Mouse (Mus musculus) left cerebral cortex, adult 2 months (tissue): ENCODE measurements around the gene Tjp2. TPM values are rescaled to one million over a fixed set of nuclear protein-coding genes. Genes with fewer than 3 reads are reported as not detected.
A peak's percentile ranks its signal among the peaks of the same experiment; 100 is the strongest.
"Not testable (repeated sequence)": the region's sequence is repeated elsewhere in the genome, so short reads cannot be mapped to it uniquely, and the experiment has no call there.

Experiments used
- DNase-seq, 2 experiments: peaks; one replicate each; pipeline ENCODE4 v3.0.0; 2021 to 2022; ENCODE audit warnings: low spot score in 2 of 2, mixed read lengths in 1 of 2; ENCODE audit errors: extremely low spot score in 1 of 2
- H3K27ac ChIP-seq: fragments of 200-600 bp; 2 replicates; pipeline ENCODE4 v1.8.1; 2022
- H3K4me3 ChIP-seq: fragments of 200-600 bp; 2 replicates; pipeline ENCODE4 v1.8.1; 2022
- CTCF ChIP-seq: fragments of 200-600 bp; IDR thresholded peaks from 2 replicates; pipeline ENCODE4 v1.8.1; 2022; ENCODE audit warnings: antibody characterized with exemption, mild to moderate bottlenecking, moderate library complexity
- intact Hi-C: fragments of 180-260 bp; cut with DNase I; formaldehyde crosslinking; loops from one replicate; pipeline ENCODE4 v1.15.1; 2025
- total RNA-seq, 2 experiments: library from RNA; stranded (reverse); gene quantifications; 2 replicates each; pipeline ENCODE4 v1.2.3; 2021

Tjp2 gene
- total RNA-seq, 2 experiments from 2014 or later, result 16.5 to 19.1 TPM

- Histone ChIP-seq H3K27ac (no peak overlapping the region), H3K4me3 (no peak overlapping the region)
- no peak for TF ChIP-seq CTCF
- intact Hi-C loops, result no loop called here
- DNase-seq, result no peak
Measured at GRCm38 (mm10) chr19:24258368-24258767, 33.5 kb upstream of the Tjp2 start.

DNA sequence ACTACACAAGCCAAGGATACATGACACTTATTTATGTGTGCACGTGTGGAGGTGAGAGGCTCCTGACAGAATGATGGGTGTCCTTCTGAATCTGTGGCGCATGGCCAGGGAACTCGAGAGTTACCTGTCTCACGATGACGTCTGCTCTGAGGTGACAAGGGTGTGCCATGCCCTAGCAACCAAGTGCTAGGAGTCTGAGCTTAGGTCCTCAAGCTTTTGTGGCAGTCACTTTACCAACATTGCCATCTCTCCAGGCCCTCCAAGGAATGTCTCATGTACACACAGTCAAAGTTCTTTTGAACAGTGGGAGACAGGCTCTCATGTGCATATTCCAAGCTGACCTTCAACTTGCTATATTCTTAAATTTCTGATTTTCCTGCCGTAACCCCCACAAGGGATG, 33.1 kb upstream of the Tjp2 start:
- no peak for TF ChIP-seq CTCF
- intact Hi-C loops, result no loop called here
- H3K27ac ChIP-seq, result no peak overlapping the region
- no peak overlapping the region for H3K4me3 ChIP-seq
- DNase-seq, result no peak

GRCm38 (mm10) chr19:24253657-24254260, 28.9 kb upstream of the Tjp2 start:
- no peak for TF ChIP-seq CTCF
- intact Hi-C loops, result no loop called here

GRCm38 (mm10) chr19:24251869-24252268, 27.0 kb upstream of the Tjp2 start:
- Histone ChIP-seq H3K4me3 (no peak overlapping the region), H3K27ac (no peak overlapping the region)
- intact Hi-C loops, result no loop called here
- no peak for TF ChIP-seq CTCF
- DNase-seq, result no peak

More at GRCm38 (mm10) chr19:24253657-24254260, 28.9 kb upstream of the Tjp2 start:
- no peak overlapping the region for H3K4me3 ChIP-seq
- no peak for DNase-seq
- no peak overlapping the region; the same call in 1 of the 2 replicates for H3K27ac ChIP-seq

DNA sequence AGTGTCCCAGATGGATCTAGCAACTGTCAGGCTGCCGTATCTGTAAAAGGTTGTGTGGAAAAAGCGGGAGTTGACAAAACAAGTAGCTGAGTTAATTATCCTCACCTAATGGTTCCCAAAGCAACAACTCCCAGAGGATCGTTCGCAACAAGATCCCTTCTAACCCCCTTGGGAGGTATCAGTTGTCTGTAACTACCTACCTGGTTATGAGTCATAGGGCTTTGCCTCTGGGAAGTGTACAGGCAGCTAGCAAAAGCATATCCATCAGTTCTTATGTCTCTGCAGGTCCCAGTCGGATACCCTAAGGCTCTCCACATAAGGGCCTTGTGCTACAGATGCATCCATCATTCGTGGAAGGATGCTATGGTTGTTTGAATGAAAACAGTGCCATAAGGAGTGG, 18.5 kb upstream of the Tjp2 start:
- DNase-seq, result no peak
- Histone ChIP-seq H3K27ac (no peak overlapping the region), H3K4me3 (no peak overlapping the region)
- no peak for TF ChIP-seq CTCF
- intact Hi-C loops, result no loop called here

DNA sequence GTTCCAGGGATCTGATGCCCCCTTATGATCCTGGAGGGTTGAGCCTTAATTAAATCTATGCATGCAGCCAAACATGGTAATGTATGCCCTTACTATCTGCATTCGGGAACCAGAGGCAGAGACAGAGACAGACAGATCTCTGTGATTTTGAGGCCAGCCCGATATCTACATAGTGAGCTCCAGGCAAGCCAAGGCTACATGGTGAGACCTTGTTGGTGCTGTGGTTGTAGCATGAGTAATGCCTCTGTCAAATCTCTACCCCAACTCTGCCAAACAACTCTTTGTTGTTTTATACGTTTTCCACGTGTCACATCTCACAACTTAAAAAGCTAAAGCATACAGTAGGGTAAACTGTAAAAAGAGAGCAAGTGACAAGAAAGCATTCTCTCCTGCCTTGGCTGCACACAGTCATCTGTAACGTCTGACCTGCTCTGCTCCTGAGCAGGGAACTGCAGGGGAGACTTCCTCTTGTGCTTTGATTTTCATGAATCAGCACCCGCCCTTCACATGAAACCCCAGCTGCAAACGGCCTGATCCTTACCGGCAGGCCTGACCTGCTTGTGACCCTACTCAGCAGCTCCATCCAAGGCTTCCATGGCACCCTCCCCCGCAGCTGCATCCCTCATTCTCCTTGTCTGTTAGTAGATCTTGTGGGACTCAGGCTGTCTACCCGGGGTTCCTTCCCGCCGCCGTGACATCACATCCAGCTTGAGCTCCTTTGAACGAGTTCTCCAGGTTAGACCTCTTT, 17.1 kb upstream of the Tjp2 start:
- Histone ChIP-seq H3K27ac (no peak overlapping the region), H3K4me3 (no peak overlapping the region)
- TF ChIP-seq CTCF, result no peak
- DNase-seq, result no peak
- intact Hi-C loops, result no loop called here

GRCm38 (mm10) chr19:24241271-24241670, 16.4 kb upstream of the Tjp2 start:
- no peak for DNase-seq
- Histone ChIP-seq H3K4me3 (no peak overlapping the region), H3K27ac (no peak overlapping the region)
- intact Hi-C loops, result no loop called here
- TF ChIP-seq CTCF, result no peak

DNA sequence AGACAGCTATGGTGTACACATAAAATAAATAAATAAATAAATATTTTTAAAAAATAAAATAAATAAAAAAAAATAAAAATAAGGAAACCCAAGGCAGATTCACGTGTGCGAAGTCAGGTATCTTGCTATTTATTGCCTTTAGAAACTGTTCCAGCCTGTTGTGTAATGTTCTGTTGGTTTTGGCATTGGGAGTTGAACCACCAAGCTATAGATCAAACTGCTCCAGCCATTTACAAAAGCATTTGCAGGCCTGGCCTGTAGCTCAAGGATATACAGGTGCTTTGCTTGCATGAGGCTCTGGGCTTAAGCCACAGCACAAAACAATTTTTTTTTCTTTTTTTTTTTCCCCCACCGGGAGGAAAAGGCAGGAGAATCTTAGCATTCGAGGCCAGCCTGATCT, 13.2 kb upstream of the Tjp2 start:
- TF ChIP-seq CTCF, result no peak
- intact Hi-C loops, result no loop called here
- no peak for DNase-seq
- no peak overlapping the region for H3K27ac ChIP-seq
- no peak overlapping the region for H3K4me3 ChIP-seq

GRCm38 (mm10) chr19:24232356-24232755, 7.5 kb upstream of the Tjp2 start:
- DNase-seq, H3K4me3 ChIP-seq, H3K27ac ChIP-seq, intact Hi-C loops: not testable (repeated sequence)

GRCm38 (mm10) chr19:24225305-24225696, 471 bp upstream of the Tjp2 start:
- intact Hi-C loops, result loop anchor here (2.0 kb wide), 3 partner anchors 40 to 72 kb away; no protein-coding TSS in a partner anchor
- DNase-seq, result peak in 1 of 2 experiments; percentile 11
- Histone ChIP-seq H3K27ac (peak overlapping the region; percentile 75), H3K4me3 (peak overlapping the region; percentile 63)
- TF ChIP-seq CTCF, result no peak

GRCm38 (mm10) chr19:24223851-24224251, 979 bp downstream of the Tjp2 start:
- H3K4me3 ChIP-seq, result peak overlapping the region; percentile 63
- DNase-seq, result peak in 1 of 2 experiments; percentile 13
- TF ChIP-seq CTCF, result no peak
- intact Hi-C loops, result loop anchor here (2.0 kb wide), 3 partner anchors 41 to 71 kb away; no protein-coding TSS in a partner anchor
- peak overlapping the region; percentile 87 for H3K27ac ChIP-seq

- H3K4me3 ChIP-seq, result no peak overlapping the region
- no peak overlapping the region; the same call in 1 of the 2 replicates for H3K27ac ChIP-seq
- DNase-seq, result no peak
- TF ChIP-seq CTCF, result no peak
- intact Hi-C loops, result no loop called here
Measured at GRCm38 (mm10) chr19:24221455-24221854, 3.4 kb downstream of the Tjp2 start.
